8 mouse cellular contexts compared by ENCODE assay signal in genomic region chr19:55895317-55895716, GRCm38 (mm10).
DNase-seq lines count a peak whose midpoint lies in the region; ATAC-seq lines count a peak whose summit lies in the region.

No protein-coding gene starts in this region.

- no peaks in the 10 kb centered on the region for H3K36me3 ChIP-seq in forebrain, embryonic 14.5 days (ENCODE audit: control insufficient read depth, insufficient read depth, low read length)
- no peaks in the 10 kb centered on the region for H3K36me3 ChIP-seq in hindbrain, embryonic 12.5 days

- peak overlapping the region; percentile 54 for H3K9ac ChIP-seq in forebrain, embryonic 14.5 days (ENCODE audit: low read length)
- peak overlapping the region; percentile 33 for H3K9ac ChIP-seq in hindbrain, embryonic 12.5 days

- intact Hi-C loops in left cerebral cortex, postnatal 36 days (cut with DNase I), result loop anchor here (5.0 kb wide), 2 partner anchors 153 to 237 kb away; partner anchors contain the start of gene Tcf7l2

- peaks cover 36% of the 10 kb centered on the region for H3K4me1 ChIP-seq in forebrain, embryonic 14.5 days (ENCODE audit: control insufficient read depth, insufficient read depth, low read length)
- H3K4me1 ChIP-seq in hindbrain, embryonic 12.5 days, result peaks cover 44% of the 10 kb centered on the region

- H3K27ac ChIP-seq in forebrain, embryonic 14.5 days (ENCODE audit: low read depth, low read length), result peak overlapping the region; percentile 85
- H3K27ac ChIP-seq in hindbrain, embryonic 12.5 days, result no peak overlapping the region

- under 1% methylated on average over 27 of the region's 27 CpGs for WGBS in forebrain, embryonic 14.5 days
- under 1% methylated on average over 27 of the region's 27 CpGs for WGBS in hindbrain, embryonic 12.5 days

- H3K27me3 ChIP-seq in forebrain, embryonic 14.5 days (replicated peaks; ENCODE audit: control insufficient read depth, insufficient read depth, low read length), result peaks cover 26% of the 10 kb centered on the region
- H3K27me3 ChIP-seq in hindbrain, embryonic 12.5 days, result peaks cover 60% of the 10 kb centered on the region

- peak overlapping the region; percentile 30 for H3K4me3 ChIP-seq in forebrain, embryonic 14.5 days (ENCODE audit: low read depth, low read length)
- H3K4me3 ChIP-seq in hindbrain, embryonic 12.5 days, result peak overlapping the region; percentile 21

- DNase-seq in CD4-positive, CD25-positive, alpha-beta regulatory T cell, adult 2 months (ENCODE audit: low read depth, low spot score), result peak; percentile 38
- DNase-seq in adrenal gland, postnatal 4 days (ENCODE audit: low spot score in 2 of 2), result peak; percentile 19 to 36
- DNase-seq in forebrain, embryonic 14.5 days (ENCODE audit: low spot score), result peak; percentile 76
- peak; percentile 20 to 26 for DNase-seq in left cerebral cortex, postnatal 36 days (ENCODE audit: low spot score in 2 of 2)
- peak; percentile 48 for DNase-seq in right cerebral cortex, postnatal 4 days

- ATAC-seq in CD4-positive, CD25-positive, alpha-beta regulatory T cell, adult 4 months, result no peak
- peak; percentile 70; the same call in 1 of the 2 replicates for ATAC-seq in forebrain, embryonic 14.5 days
- peak; percentile 80 for ATAC-seq in hindbrain, embryonic 12.5 days (ENCODE audit: low FRiP score)
- ATAC-seq in megakaryocyte-erythroid progenitor cell, adult 5-6 weeks (replicated peaks; ENCODE audit: low FRiP score, low TSS enrichment, poor library complexity, severe bottlenecking), result peak; percentile 94

- H3K4me2 ChIP-seq in forebrain, embryonic 14.5 days (ENCODE audit: low read length), result peak overlapping the region; percentile 53
- H3K4me2 ChIP-seq in hindbrain, embryonic 12.5 days (replicated peaks), result peak overlapping the region; percentile 54

- H3K9me3 ChIP-seq in forebrain, embryonic 14.5 days (replicated peaks; ENCODE audit: control insufficient read depth, low read length), result no peaks in the 10 kb centered on the region
- H3K9me3 ChIP-seq in hindbrain, embryonic 12.5 days (replicated peaks), result no peaks in the 10 kb centered on the region

Comparison
In these comparisons a context has a peak if more than half of its experiments do, and no peak if none do; other contexts are left out.
1. DNase-seq: peak in every context shown above with its lines; median percentile 76 in forebrain, embryonic 14.5 days; 48 in right cerebral cortex, postnatal 4 days; 38 in CD4-positive, CD25-positive, alpha-beta regulatory T cell, adult 2 months; 28 in adrenal gland, postnatal 4 days; 23 in left cerebral cortex, postnatal 36 days.